Mouse (Mus musculus): ENCODE measurements at regions not wholly inside any gene's neighbourhood (a gene's known extent, or its start where the extent isn't known, plus 50 kb on each side); places are given as distances from the start of the nearest gene placed in this dataset.

GRCm38 (mm10) chr17:47983286-47983685, 54.8 kb downstream of the 1700122O11Rik start:
- H3K4me1 ChIP-seq: peaks cover 18% of the 10 kb centered on the region
- 87% methylated on average over 7 of the region's 7 CpGs for WGBS
- no peak overlapping the region for H3K27ac ChIP-seq
- no peak overlapping the region for H3K9ac ChIP-seq
- H3K9me3 ChIP-seq: no peaks in the 10 kb centered on the region
- ATAC-seq (ENCODE audit: insufficient read depth, low FRiP score, low read depth): no peak
- H3K36me3 ChIP-seq: no peaks in the 10 kb centered on the region
- no peak overlapping the region for H3K4me2 ChIP-seq
- no peaks in the 10 kb centered on the region for H3K27me3 ChIP-seq (replicated peaks)
- no peak overlapping the region for H3K4me3 ChIP-seq (replicated peaks)

- Histone ChIP-seq H3K9me3 (no peaks in the 10 kb centered on the region), H3K4me3 (replicated peaks) (no peak overlapping the region), H3K4me1 (peaks cover 16% of the 10 kb centered on the region), H3K4me2 (no peak overlapping the region), H3K36me3 (no peaks in the 10 kb centered on the region), H3K9ac (no peak overlapping the region), H3K27ac (no peak overlapping the region), H3K27me3 (replicated peaks) (no peaks in the 10 kb centered on the region)
- WGBS: 36% methylated on average over 7 of the region's 7 CpGs
- ATAC-seq (ENCODE audit: insufficient read depth, low FRiP score, low read depth): peak; percentile 40; the same call in 1 of the 2 replicates
Measured at GRCm38 (mm10) chr17:47981556-47982027, 56.5 kb downstream of the 1700122O11Rik start.

GRCm38 (mm10) chr17:47979266-47979665, 54.8 kb upstream of the Foxp4 start:
- Histone ChIP-seq H3K9ac (no peak overlapping the region), H3K4me1 (peaks cover 35% of the 10 kb centered on the region), H3K4me3 (replicated peaks) (no peak overlapping the region), H3K27me3 (replicated peaks) (no peaks in the 10 kb centered on the region), H3K27ac (no peak overlapping the region), H3K36me3 (no peaks in the 10 kb centered on the region), H3K9me3 (no peaks in the 10 kb centered on the region), H3K4me2 (no peak overlapping the region)
- 63% methylated on average over 4 of the region's 4 CpGs for WGBS
- ATAC-seq (ENCODE audit: insufficient read depth, low FRiP score, low read depth): no peak

GRCm38 (mm10) chr17:47978404-47979030, 54.1 kb upstream of the Foxp4 start:
- Histone ChIP-seq H3K27me3 (replicated peaks) (no peaks in the 10 kb centered on the region), H3K4me3 (replicated peaks) (no peak overlapping the region), H3K9me3 (no peaks in the 10 kb centered on the region), H3K9ac (no peak overlapping the region), H3K4me1 (peaks cover 41% of the 10 kb centered on the region), H3K27ac (no peak overlapping the region), H3K4me2 (no peak overlapping the region), H3K36me3 (no peaks in the 10 kb centered on the region)
- WGBS: 36% methylated on average over 9 of the region's 9 CpGs
- ATAC-seq (ENCODE audit: insufficient read depth, low FRiP score, low read depth): no peak

GRCm38 (mm10) chr17:47978001-47978400, 53.6 kb upstream of the Foxp4 start:
- Histone ChIP-seq H3K27ac (no peak overlapping the region), H3K4me3 (replicated peaks) (no peak overlapping the region), H3K36me3 (no peaks in the 10 kb centered on the region), H3K9ac (no peak overlapping the region), H3K27me3 (replicated peaks) (no peaks in the 10 kb centered on the region), H3K4me1 (peaks cover 46% of the 10 kb centered on the region), H3K9me3 (no peaks in the 10 kb centered on the region), H3K4me2 (no peak overlapping the region)
- ATAC-seq (ENCODE audit: insufficient read depth, low FRiP score, low read depth): no peak
- 54% methylated on average over 2 of the region's 2 CpGs for WGBS

GRCm38 (mm10) chr17:47976999-47977357, 52.5 kb upstream of the Foxp4 start:
- no peaks in the 10 kb centered on the region for H3K27me3 ChIP-seq (replicated peaks)
- no peaks in the 10 kb centered on the region for H3K9me3 ChIP-seq
- no peak overlapping the region for H3K9ac ChIP-seq
- H3K36me3 ChIP-seq: no peaks in the 10 kb centered on the region
- H3K4me1 ChIP-seq: peaks cover 48% of the 10 kb centered on the region
- H3K4me3 ChIP-seq (replicated peaks): no peak overlapping the region
- no peak for ATAC-seq (ENCODE audit: insufficient read depth, low FRiP score, low read depth)
- H3K4me2 ChIP-seq: no peak overlapping the region
- 90% methylated on average over 7 of the region's 7 CpGs for WGBS
- peak overlapping the region; percentile 78 for H3K27ac ChIP-seq

GRCm38 (mm10) chr17:47976061-47976998, 51.9 kb upstream of the Foxp4 start:
- no peaks in the 10 kb centered on the region for H3K36me3 ChIP-seq
- H3K4me1 ChIP-seq: peaks cover 44% of the 10 kb centered on the region
- peak; percentile 9; the same call in 1 of the 2 replicates for ATAC-seq (ENCODE audit: insufficient read depth, low FRiP score, low read depth)
- WGBS: 17% methylated on average over 27 of the region's 27 CpGs
- no peaks in the 10 kb centered on the region for H3K27me3 ChIP-seq (replicated peaks)
- H3K4me3 ChIP-seq (replicated peaks): peak overlapping the region; percentile 24
- no peaks in the 10 kb centered on the region for H3K9me3 ChIP-seq
- H3K4me2 ChIP-seq: peak overlapping the region; percentile 57
- H3K27ac ChIP-seq: peak overlapping the region; percentile 78
- H3K9ac ChIP-seq: no peak overlapping the region

GRCm38 (mm10) chr17:47975281-47976060, 51.0 kb upstream of the Foxp4 start:
- no peaks in the 10 kb centered on the region for H3K27me3 ChIP-seq (replicated peaks)
- H3K9ac ChIP-seq: peak overlapping the region; percentile 1; the same call in 1 of the 2 replicates
- H3K4me1 ChIP-seq: peaks cover 43% of the 10 kb centered on the region
- 1% methylated on average over 33 of the region's 37 CpGs for WGBS
- peak overlapping the region; percentile 57 for H3K4me2 ChIP-seq
- peak overlapping the region; percentile 30 for H3K4me3 ChIP-seq (replicated peaks)
- no peaks in the 10 kb centered on the region for H3K36me3 ChIP-seq
- no peaks in the 10 kb centered on the region for H3K9me3 ChIP-seq
- peak; percentile 15; the same call in 1 of the 2 replicates for ATAC-seq (ENCODE audit: insufficient read depth, low FRiP score, low read depth)
- H3K27ac ChIP-seq: peak overlapping the region; percentile 90

- whole genome bisulfite sequencing: 5% methylated on average over 13 of the region's 13 CpGs
Measured at GRCm38 (mm10) chr17:47974503-47974902, 50.1 kb upstream of the Foxp4 start.

More at GRCm38 (mm10) chr17:47974503-47974902, 50.1 kb upstream of the Foxp4 start:
- H3K27me3 ChIP-seq (replicated peaks): no peaks in the 10 kb centered on the region
- H3K36me3 ChIP-seq: no peaks in the 10 kb centered on the region
- peak overlapping the region; percentile 57 for H3K4me2 ChIP-seq
- peak overlapping the region; percentile 90 for H3K27ac ChIP-seq
- H3K4me3 ChIP-seq (replicated peaks): peak overlapping the region; percentile 30
- peaks cover 43% of the 10 kb centered on the region for H3K4me1 ChIP-seq
- no peaks in the 10 kb centered on the region for H3K9me3 ChIP-seq
- peak overlapping the region; percentile 23; the same call in 1 of the 2 replicates for H3K9ac ChIP-seq
- ATAC-seq (ENCODE audit: insufficient read depth, low FRiP score, low read depth): peak; percentile 9; the same call in 1 of the 2 replicates
